Mouse (Mus musculus): ENCODE measurements around the gene 4930578G10Rik. TPM values are rescaled to one million over a fixed set of nuclear protein-coding genes. Genes with fewer than 3 reads are reported as not detected.
A peak's percentile ranks its signal among the peaks of the same experiment; 100 is the strongest.

Gene 4930578G10Rik
- polyA plus RNA-seq, 1 experiment, result 1.5 TPM

- no peak overlapping the region for H3K4me3 ChIP-seq (ENCODE audit: insufficient read depth, low read length)
- no peak overlapping the region for H3K27ac ChIP-seq (ENCODE audit: insufficient read depth, low read length)
- no peak for TF ChIP-seq CTCF (IDR thresholded peaks at IDR 0.05; ENCODE audit: extremely low read depth, insufficient read depth, low read length)
- no peaks in the 10 kb centered on the region for H3K4me1 ChIP-seq (ENCODE audit: control insufficient read depth, insufficient read depth, low read length)
Observed at GRCm38 (mm10) chr4:42872746-42873435, 137.5 kb downstream of the 4930578G10Rik start.

GRCm38 (mm10) chr4:42874134-42874533 is 138.8 kb downstream of the 4930578G10Rik start, which contains the start of gene Fam205c:
Fam205c (minus strand) TSS chr4:42874234.
- Histone ChIP-seq H3K4me3 (ENCODE audit: insufficient read depth, low read length) (no peak within 1 kb of the TSS), H3K4me1 (ENCODE audit: control insufficient read depth, insufficient read depth, low read length) (no peaks in the 10 kb centered on the region), H3K27ac (ENCODE audit: insufficient read depth, low read length) (no peak within 1 kb of the TSS)
- TF ChIP-seq POLR2A (IDR thresholded peaks at IDR 0.05; ENCODE audit: extremely low read depth, insufficient read depth, low read length) (no peak), CTCF (IDR thresholded peaks at IDR 0.05; ENCODE audit: extremely low read depth, insufficient read depth, low read length) (no peak)

GRCm38 (mm10) chr4:42876586-42877291 is 141.4 kb downstream of the 4930578G10Rik start:
- TF ChIP-seq CTCF (IDR thresholded peaks at IDR 0.05; ENCODE audit: extremely low read depth, insufficient read depth, low read length) (peak; percentile 78), POLR2A (IDR thresholded peaks at IDR 0.05; ENCODE audit: extremely low read depth, insufficient read depth, low read length) (no peak)
- H3K4me3 ChIP-seq (ENCODE audit: insufficient read depth, low read length), result no peak overlapping the region

DNA sequence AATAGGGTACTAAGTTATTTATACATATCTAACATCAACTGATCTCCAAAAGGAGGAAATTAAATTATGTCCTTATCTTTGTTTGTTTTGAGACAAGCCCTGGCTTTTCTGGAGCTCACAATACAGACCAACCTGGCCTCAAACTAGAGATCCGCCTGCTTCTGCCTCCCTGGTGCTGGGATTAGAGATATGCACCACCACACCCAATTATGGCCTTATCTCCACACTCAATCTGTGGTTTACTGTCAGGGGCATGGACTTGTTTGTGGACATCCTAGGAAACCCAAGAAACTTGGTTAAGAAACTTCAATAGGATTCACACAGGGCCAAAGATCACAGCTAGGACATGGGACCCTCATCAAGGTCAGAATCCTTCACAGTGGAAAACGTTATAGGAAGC is 142.3 kb downstream of the 4930578G10Rik start:
- TF ChIP-seq CTCF (IDR thresholded peaks at IDR 0.05; ENCODE audit: extremely low read depth, insufficient read depth, low read length) (no peak), POLR2A (IDR thresholded peaks at IDR 0.05; ENCODE audit: extremely low read depth, insufficient read depth, low read length) (no peak)
- no peaks in the 10 kb centered on the region for H3K4me1 ChIP-seq (ENCODE audit: control insufficient read depth, insufficient read depth, low read length)
- H3K4me3 ChIP-seq (ENCODE audit: insufficient read depth, low read length), result no peak overlapping the region
- H3K27ac ChIP-seq (ENCODE audit: insufficient read depth, low read length), result no peak overlapping the region

More at GRCm38 (mm10) chr4:42876586-42877291, 141.4 kb downstream of the 4930578G10Rik start:
- Histone ChIP-seq H3K4me1 (ENCODE audit: control insufficient read depth, insufficient read depth, low read length) (no peaks in the 10 kb centered on the region), H3K27ac (ENCODE audit: insufficient read depth, low read length) (no peak overlapping the region)

- no peak overlapping the region for H3K27ac ChIP-seq (ENCODE audit: insufficient read depth, low read length)
- no peaks in the 10 kb centered on the region for H3K4me1 ChIP-seq (ENCODE audit: control insufficient read depth, insufficient read depth, low read length)
- no peak overlapping the region for H3K4me3 ChIP-seq (ENCODE audit: insufficient read depth, low read length)
- TF ChIP-seq POLR2A (IDR thresholded peaks at IDR 0.05; ENCODE audit: extremely low read depth, insufficient read depth, low read length) (no peak), CTCF (IDR thresholded peaks at IDR 0.05; ENCODE audit: extremely low read depth, insufficient read depth, low read length) (no peak)
Observed at GRCm38 (mm10) chr4:42879829-42880676, 144.7 kb downstream of the 4930578G10Rik start.

GRCm38 (mm10) chr4:42880677-42880948 is 145.3 kb downstream of the 4930578G10Rik start:
- Histone ChIP-seq H3K27ac (ENCODE audit: insufficient read depth, low read length) (no peak overlapping the region), H3K4me3 (ENCODE audit: insufficient read depth, low read length) (no peak overlapping the region), H3K4me1 (ENCODE audit: control insufficient read depth, insufficient read depth, low read length) (no peaks in the 10 kb centered on the region)
- TF ChIP-seq CTCF (IDR thresholded peaks at IDR 0.05; ENCODE audit: extremely low read depth, insufficient read depth, low read length), result no peak
- TF ChIP-seq POLR2A (IDR thresholded peaks at IDR 0.05; ENCODE audit: extremely low read depth, insufficient read depth, low read length), result no peak

DNA sequence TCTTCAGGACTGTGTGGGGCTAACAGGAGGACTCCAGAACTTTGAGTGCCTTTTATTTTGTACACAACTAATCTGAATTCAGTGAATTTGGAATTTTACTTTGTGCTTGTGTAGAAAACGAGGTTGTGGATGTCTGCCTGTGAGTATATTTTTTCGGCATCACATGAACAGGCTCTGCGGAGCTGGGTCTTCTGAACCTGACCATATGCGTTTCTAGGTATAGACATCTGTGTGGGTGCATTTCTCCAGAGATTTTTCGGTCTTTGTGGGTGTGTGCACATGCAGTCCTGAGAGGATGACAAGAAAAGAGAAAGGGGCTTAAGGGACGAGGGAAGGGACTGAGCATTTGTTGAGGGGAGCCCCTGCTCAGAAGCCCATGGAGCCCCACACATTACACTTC is 151.6 kb downstream of the 4930578G10Rik start:
- no peak for TF ChIP-seq CTCF (IDR thresholded peaks at IDR 0.05; ENCODE audit: extremely low read depth, insufficient read depth, low read length)
- no peak for TF ChIP-seq POLR2A (IDR thresholded peaks at IDR 0.05; ENCODE audit: extremely low read depth, insufficient read depth, low read length)
- no peak overlapping the region for H3K4me3 ChIP-seq (ENCODE audit: insufficient read depth, low read length)
- peak overlapping the region; percentile 48; the same call in 1 of the 2 replicates for H3K27ac ChIP-seq (ENCODE audit: insufficient read depth, low read length)
- no peaks in the 10 kb centered on the region; the same call in 1 of the 2 replicates for H3K4me1 ChIP-seq (ENCODE audit: control insufficient read depth, insufficient read depth, low read length)

GRCm38 (mm10) chr4:42888806-42889205 is 153.5 kb downstream of the 4930578G10Rik start:
- TF ChIP-seq POLR2A (IDR thresholded peaks at IDR 0.05; ENCODE audit: extremely low read depth, insufficient read depth, low read length), result no peak
- Histone ChIP-seq H3K27ac (ENCODE audit: insufficient read depth, low read length) (no peak overlapping the region), H3K4me3 (ENCODE audit: insufficient read depth, low read length) (no peak overlapping the region), H3K4me1 (ENCODE audit: control insufficient read depth, insufficient read depth, low read length) (no peaks in the 10 kb centered on the region; the same call in 1 of the 2 replicates)

GRCm38 (mm10) chr4:42891176-42891575 is 155.8 kb downstream of the 4930578G10Rik start:
- no peak overlapping the region for H3K27ac ChIP-seq (ENCODE audit: insufficient read depth, low read length)
- no peaks in the 10 kb centered on the region; the same call in 1 of the 2 replicates for H3K4me1 ChIP-seq (ENCODE audit: control insufficient read depth, insufficient read depth, low read length)
- TF ChIP-seq CTCF (IDR thresholded peaks at IDR 0.05; ENCODE audit: extremely low read depth, insufficient read depth, low read length), result no peak
- TF ChIP-seq POLR2A (IDR thresholded peaks at IDR 0.05; ENCODE audit: extremely low read depth, insufficient read depth, low read length), result no peak
- H3K4me3 ChIP-seq (ENCODE audit: insufficient read depth, low read length), result no peak overlapping the region
